Mouse (Mus musculus): ENCODE results near the gene Hpcal4. TPM values are rescaled to one million over a fixed set of nuclear protein-coding genes. Genes with fewer than 3 reads are reported as not detected.
A peak's percentile ranks its signal among the peaks of the same experiment; 100 is the strongest.

The Hpcal4 gene
- polyA plus RNA-seq, 1 experiment from 2014 or later = 0.76 TPM

DNA sequence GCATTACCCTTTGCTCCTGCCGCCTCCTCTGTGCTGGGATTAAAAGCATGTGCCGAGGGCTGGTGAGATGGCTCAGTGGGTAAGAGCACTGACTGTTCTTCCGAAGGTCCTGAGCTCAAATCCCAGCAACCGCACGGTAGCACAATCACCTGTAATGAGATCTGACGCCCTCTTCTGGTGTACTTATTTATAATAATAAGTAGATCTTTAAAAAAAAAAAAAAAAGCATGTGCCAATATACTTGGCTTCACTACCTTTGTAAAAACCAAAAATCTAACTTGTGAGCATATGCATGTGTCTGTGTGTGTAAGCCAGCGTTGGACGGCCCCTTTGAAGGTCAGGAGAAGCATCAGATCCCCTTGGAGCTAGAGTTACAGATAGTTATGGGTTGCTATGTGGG lies 28.0 kb downstream of the Hpcal4 start:
- Histone ChIP-seq H3K9me3 (no peaks in the 10 kb centered on the region), H3K27ac (no peak overlapping the region), H3K4me3 (no peak overlapping the region), H3K4me1 (peaks cover 11% of the 10 kb centered on the region; the same call in 1 of the 2 replicates), H3K36me3 (no peaks in the 10 kb centered on the region), H3K9ac (no peak overlapping the region), H3K27me3 (peaks cover 22% of the 10 kb centered on the region), H3K4me2 (replicated peaks) (no peak overlapping the region)
- 54% methylated on average over 8 of the region's 8 CpGs for WGBS
- ATAC-seq (ENCODE audit: low FRiP score, low read depth) = no peak

DNA sequence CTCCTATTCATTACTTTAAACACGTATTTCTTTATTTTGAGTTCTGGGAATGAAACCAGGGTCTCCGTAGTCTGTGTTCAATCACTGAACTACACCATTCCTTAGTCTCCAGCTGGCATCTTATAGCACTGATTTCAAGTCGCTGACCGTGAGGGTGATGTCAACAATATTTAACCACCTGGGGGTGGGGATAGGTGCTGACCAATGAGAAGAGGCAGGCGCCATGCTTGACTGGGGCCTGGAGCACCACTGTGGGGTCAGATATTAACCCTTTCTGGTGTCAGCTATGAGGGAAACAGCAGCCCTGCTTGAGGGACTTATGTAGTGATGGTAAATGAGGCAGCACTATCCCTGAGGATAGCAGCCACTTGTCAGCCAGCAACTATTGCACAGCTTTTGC lies 28.4 kb downstream of the Hpcal4 start:
- H3K4me2 ChIP-seq (replicated peaks) = no peak overlapping the region
- ATAC-seq (ENCODE audit: low FRiP score, low read depth) = no peak
- peaks cover 22% of the 10 kb centered on the region for H3K27me3 ChIP-seq
- H3K4me3 ChIP-seq = no peak overlapping the region
- peaks cover 11% of the 10 kb centered on the region; the same call in 1 of the 2 replicates for H3K4me1 ChIP-seq
- no peak overlapping the region for H3K27ac ChIP-seq
- H3K9me3 ChIP-seq = no peaks in the 10 kb centered on the region
- no peaks in the 10 kb centered on the region for H3K36me3 ChIP-seq
- no peak overlapping the region for H3K9ac ChIP-seq
- 50% methylated on average over 5 of the region's 5 CpGs for WGBS

DNA sequence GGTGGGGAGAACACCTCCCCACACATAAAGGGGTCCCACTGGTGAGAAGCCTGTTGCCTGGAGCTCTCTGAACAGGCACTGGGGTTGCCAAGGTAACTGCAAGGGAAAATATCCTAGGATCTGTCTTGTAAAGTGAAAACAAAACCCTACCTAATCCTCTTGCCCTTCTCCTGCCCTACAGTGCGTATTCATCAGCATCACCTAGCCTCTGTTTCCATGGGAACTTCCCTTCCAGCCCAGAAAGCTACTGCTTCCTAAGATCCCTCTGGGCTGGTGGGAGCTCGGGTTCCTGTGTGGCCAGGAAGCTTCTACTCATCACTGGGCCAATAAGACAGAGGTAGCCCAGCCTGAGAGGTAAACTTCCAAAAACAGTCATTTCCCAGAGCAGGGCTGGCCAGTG lies 29.3 kb downstream of the Hpcal4 start:
- no peak for ATAC-seq (ENCODE audit: low FRiP score, low read depth)
- 47% methylated on average over 2 of the region's 2 CpGs for WGBS

GRCm38 (mm10) chr4:123213975-123214374 lies 30.9 kb downstream of the Hpcal4 start:
- WGBS = 93% methylated on average over 9 of the region's 9 CpGs
- no peaks in the 10 kb centered on the region for H3K9me3 ChIP-seq
- H3K4me2 ChIP-seq (replicated peaks) = no peak overlapping the region
- no peak for ATAC-seq (ENCODE audit: low FRiP score, low read depth)
- peaks cover 17% of the 10 kb centered on the region; the same call in 1 of the 2 replicates for H3K27me3 ChIP-seq
- H3K27ac ChIP-seq = no peak overlapping the region
- H3K9ac ChIP-seq = no peak overlapping the region
- peaks cover 11% of the 10 kb centered on the region; the same call in 1 of the 2 replicates for H3K4me1 ChIP-seq
- no peak overlapping the region for H3K4me3 ChIP-seq
- H3K36me3 ChIP-seq = no peaks in the 10 kb centered on the region

More for the DNA sequence above, 29.3 kb downstream of the Hpcal4 start:
- H3K9me3 ChIP-seq = no peaks in the 10 kb centered on the region
- H3K27ac ChIP-seq = no peak overlapping the region
- H3K36me3 ChIP-seq = no peaks in the 10 kb centered on the region
- no peak overlapping the region for H3K4me2 ChIP-seq (replicated peaks)
- peaks cover 11% of the 10 kb centered on the region; the same call in 1 of the 2 replicates for H3K4me1 ChIP-seq
- no peak overlapping the region for H3K9ac ChIP-seq
- no peak overlapping the region for H3K4me3 ChIP-seq
- peaks cover 22% of the 10 kb centered on the region for H3K27me3 ChIP-seq

GRCm38 (mm10) chr4:123215367-123215766 lies 32.3 kb downstream of the Hpcal4 start:
- no peak overlapping the region for H3K4me2 ChIP-seq (replicated peaks)
- peaks cover 17% of the 10 kb centered on the region; the same call in 1 of the 2 replicates for H3K27me3 ChIP-seq
- no peak overlapping the region for H3K4me3 ChIP-seq
- no peak for ATAC-seq (ENCODE audit: low FRiP score, low read depth)
- H3K36me3 ChIP-seq = no peaks in the 10 kb centered on the region
- 74% methylated on average over 1 of the region's 1 CpGs for WGBS
- no peak overlapping the region for H3K9ac ChIP-seq
- 0 out of 2 replicates have a peak, but pooled peaks cover 6% of the 10 kb centered on the region for H3K4me1 ChIP-seq
- no peaks in the 10 kb centered on the region for H3K9me3 ChIP-seq
- H3K27ac ChIP-seq = no peak overlapping the region

DNA sequence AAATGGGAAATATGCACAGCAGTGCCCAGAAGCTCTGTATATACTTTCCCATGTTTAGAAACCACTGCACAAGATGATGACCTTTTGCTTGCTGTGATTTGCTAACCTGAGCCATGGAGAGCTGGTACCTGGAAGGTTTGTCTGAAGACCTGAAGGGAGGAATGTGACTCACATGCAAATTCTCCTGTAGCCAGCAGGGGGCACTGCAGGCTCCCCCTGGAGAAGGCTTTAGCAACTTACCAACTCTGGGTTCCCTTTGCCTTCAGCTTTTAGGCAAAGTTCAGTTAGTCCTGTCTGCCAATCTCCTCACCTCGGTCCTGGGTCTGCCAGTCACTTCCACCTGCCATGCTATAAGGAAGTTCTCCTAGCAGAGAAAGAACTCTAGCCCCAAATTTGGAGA lies 33.8 kb downstream of the Hpcal4 start:
- 12% methylated on average over 1 of the region's 1 CpGs for WGBS
- ATAC-seq (ENCODE audit: low FRiP score, low read depth) = no peak
- Histone ChIP-seq H3K4me3 (no peak overlapping the region), H3K27ac (no peak overlapping the region), H3K4me1 (no peaks in the 10 kb centered on the region), H3K36me3 (no peaks in the 10 kb centered on the region), H3K27me3 (peaks cover 17% of the 10 kb centered on the region; the same call in 1 of the 2 replicates), H3K9ac (no peak overlapping the region), H3K9me3 (no peaks in the 10 kb centered on the region), H3K4me2 (replicated peaks) (no peak overlapping the region)

DNA sequence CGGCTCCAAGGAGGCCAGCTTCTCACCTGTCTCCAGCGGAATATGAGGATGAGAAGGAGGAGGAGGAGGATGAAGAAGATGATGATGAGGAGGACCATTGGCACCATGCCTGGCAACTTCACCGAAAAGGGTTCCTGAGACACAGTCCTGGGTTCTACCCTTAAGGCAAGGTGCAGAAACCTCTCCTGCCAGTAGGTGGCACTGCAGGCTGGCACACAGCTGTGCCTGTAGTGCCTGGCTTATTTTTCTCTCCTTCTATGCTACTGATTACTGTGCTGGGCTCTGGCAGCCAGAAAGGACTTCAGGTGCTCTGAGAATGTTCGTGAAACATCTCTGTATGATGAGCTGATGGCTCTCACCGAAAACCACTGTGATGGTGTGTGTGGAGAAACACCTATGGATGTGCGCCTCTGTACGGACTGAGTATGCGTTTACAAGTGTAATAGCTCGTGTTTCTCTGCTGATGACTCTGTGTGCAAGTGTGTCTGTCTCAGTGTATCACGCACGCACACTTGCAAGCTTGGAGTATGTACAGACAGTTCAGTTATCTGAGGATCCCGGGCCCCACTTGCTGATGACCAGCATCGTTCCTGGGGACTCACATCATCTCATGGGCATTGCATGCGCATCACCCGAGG lies 36.8 kb downstream of the Hpcal4 start:
- Histone ChIP-seq H3K27me3 (peaks cover 10% of the 10 kb centered on the region; the same call in 1 of the 2 replicates), H3K4me2 (replicated peaks) (no peak overlapping the region), H3K9me3 (no peaks in the 10 kb centered on the region), H3K27ac (no peak overlapping the region), H3K4me1 (no peaks in the 10 kb centered on the region), H3K4me3 (no peak overlapping the region), H3K36me3 (no peaks in the 10 kb centered on the region), H3K9ac (0 out of 2 replicates have a peak overlapping the region, but pooled peaks have one; percentile 8)
- peak; percentile 81 for ATAC-seq (ENCODE audit: low FRiP score, low read depth)
- WGBS = 70% methylated on average over 15 of the region's 15 CpGs

GRCm38 (mm10) chr4:123220637-123221036 lies 37.6 kb downstream of the Hpcal4 start:
- H3K27me3 ChIP-seq = peaks cover 10% of the 10 kb centered on the region; the same call in 1 of the 2 replicates
- H3K36me3 ChIP-seq = no peaks in the 10 kb centered on the region
- no peak overlapping the region for H3K27ac ChIP-seq
- no peak overlapping the region for H3K4me3 ChIP-seq
- 78% methylated on average over 4 of the region's 4 CpGs for WGBS
- ATAC-seq (ENCODE audit: low FRiP score, low read depth) = no peak
- no peak overlapping the region for H3K9ac ChIP-seq
- H3K9me3 ChIP-seq = no peaks in the 10 kb centered on the region
- H3K4me2 ChIP-seq (replicated peaks) = no peak overlapping the region
- no peaks in the 10 kb centered on the region for H3K4me1 ChIP-seq

DNA sequence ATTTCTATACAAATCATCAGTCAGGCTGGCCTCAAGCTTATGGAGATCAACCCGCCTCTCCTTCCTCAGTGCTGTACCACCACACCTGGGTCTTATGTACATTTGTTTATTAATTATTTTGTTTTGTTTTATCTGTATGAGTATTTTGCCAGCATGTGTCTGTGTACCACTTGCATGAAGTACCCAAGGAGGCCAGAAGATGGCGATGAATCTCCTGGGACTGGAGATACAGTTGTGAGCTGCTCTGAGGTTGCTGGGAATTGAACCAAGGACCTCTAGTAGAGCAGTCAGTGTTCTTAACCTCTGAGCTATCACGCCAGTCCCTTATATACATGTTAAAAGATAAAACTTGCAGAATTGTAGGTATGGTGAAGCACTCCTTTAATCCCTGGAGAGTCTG lies 40.3 kb downstream of the Hpcal4 start:
- no peak for ATAC-seq (ENCODE audit: low FRiP score, low read depth)
- Histone ChIP-seq H3K4me1 (peaks cover 19% of the 10 kb centered on the region), H3K4me2 (replicated peaks) (no peak overlapping the region), H3K9me3 (no peaks in the 10 kb centered on the region), H3K36me3 (no peaks in the 10 kb centered on the region), H3K9ac (no peak overlapping the region), H3K27ac (no peak overlapping the region), H3K27me3 (peaks cover 8% of the 10 kb centered on the region; the same call in 1 of the 2 replicates), H3K4me3 (no peak overlapping the region)
- WGBS = 50% methylated on average over 3 of the region's 3 CpGs

GRCm38 (mm10) chr4:123225718-123226403 lies 42.8 kb downstream of the Hpcal4 start:
- WGBS = 50% methylated on average over 10 of the region's 10 CpGs
- Histone ChIP-seq H3K36me3 (no peaks in the 10 kb centered on the region), H3K4me2 (replicated peaks) (no peak overlapping the region), H3K4me3 (no peak overlapping the region), H3K27me3 (peaks cover 23% of the 10 kb centered on the region), H3K4me1 (peaks cover 31% of the 10 kb centered on the region), H3K27ac (no peak overlapping the region), H3K9me3 (no peaks in the 10 kb centered on the region), H3K9ac (no peak overlapping the region)
- ATAC-seq (ENCODE audit: low FRiP score, low read depth) = peak; percentile 74

GRCm38 (mm10) chr4:123227707-123228106 lies 44.7 kb downstream of the Hpcal4 start:
- H3K27me3 ChIP-seq = peaks cover 37% of the 10 kb centered on the region
- peak; percentile 51 for ATAC-seq (ENCODE audit: low FRiP score, low read depth)

DNA sequence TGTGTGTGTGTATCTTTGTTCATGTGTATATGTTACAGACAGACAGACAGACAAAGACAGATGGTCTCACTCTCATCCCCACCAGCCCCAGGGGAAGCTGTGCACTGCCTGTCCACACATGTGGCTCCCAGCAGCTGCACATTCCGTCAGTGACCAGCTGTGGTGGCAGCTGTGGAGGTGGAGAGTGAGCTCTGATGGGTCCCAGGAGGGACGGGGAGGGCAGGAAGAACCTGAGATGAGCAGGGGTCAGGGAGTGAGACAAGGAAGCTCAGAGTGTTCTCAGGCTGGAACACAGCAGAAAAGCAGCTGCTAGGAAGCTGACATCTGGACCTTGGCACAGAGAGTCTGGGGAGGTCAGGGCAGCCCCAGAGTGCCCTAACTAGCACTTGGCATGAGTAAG lies 45.2 kb downstream of the Hpcal4 start:
- Histone ChIP-seq H3K4me1 (peaks cover 43% of the 10 kb centered on the region), H3K9me3 (no peaks in the 10 kb centered on the region)
- ATAC-seq (ENCODE audit: low FRiP score, low read depth) = peak; percentile 73

More at GRCm38 (mm10) chr4:123227707-123228106, 44.7 kb downstream of the Hpcal4 start:
- Histone ChIP-seq H3K4me2 (replicated peaks) (no peak overlapping the region), H3K4me3 (no peak overlapping the region), H3K9ac (peak overlapping the region; percentile 35; the same call in 1 of the 2 replicates), H3K36me3 (no peaks in the 10 kb centered on the region), H3K27ac (peak overlapping the region; percentile 33; the same call in 1 of the 2 replicates), H3K9me3 (no peaks in the 10 kb centered on the region), H3K4me1 (peaks cover 38% of the 10 kb centered on the region)
- 37% methylated on average over 4 of the region's 4 CpGs for WGBS

More for the DNA sequence above, 45.2 kb downstream of the Hpcal4 start:
- Histone ChIP-seq H3K27me3 (peaks cover 42% of the 10 kb centered on the region), H3K4me2 (replicated peaks) (no peak overlapping the region), H3K27ac (no peak overlapping the region), H3K36me3 (no peaks in the 10 kb centered on the region), H3K9ac (no peak overlapping the region), H3K4me3 (no peak overlapping the region)
- 11% methylated on average over 2 of the region's 2 CpGs for WGBS
